Mouse (Mus musculus) activated CD4-positive, CD25-positive, alpha-beta regulatory T cell, adult 4 months (primary cell): Measurements from ENCODE around the gene Rab1a. TPM values are rescaled to one million over a fixed set of nuclear protein-coding genes. Genes with fewer than 3 reads are reported as not detected.
"Not testable (repeated sequence)": the region's sequence is repeated elsewhere in the genome, so short reads cannot be mapped to it uniquely, and the experiment has no call there.

ENCODE experiments used
- ATAC-seq: one replicate; pipeline ENCODE4 v1.8.0; 2017
- polyA plus RNA-seq, 2 experiments: library from polyadenylated mRNA; unstranded; fragments of 100-300 nt; shearing (Covaris generic); gene quantifications; one replicate each; pipeline ENCODE4 v1.2.1; 2017

Rab1a gene
- 100 to 1,000 TPM in 1 of 2 experiments, 10 to 100 TPM in 1; 98.6 to 135 TPM for polyA plus RNA-seq

DNA sequence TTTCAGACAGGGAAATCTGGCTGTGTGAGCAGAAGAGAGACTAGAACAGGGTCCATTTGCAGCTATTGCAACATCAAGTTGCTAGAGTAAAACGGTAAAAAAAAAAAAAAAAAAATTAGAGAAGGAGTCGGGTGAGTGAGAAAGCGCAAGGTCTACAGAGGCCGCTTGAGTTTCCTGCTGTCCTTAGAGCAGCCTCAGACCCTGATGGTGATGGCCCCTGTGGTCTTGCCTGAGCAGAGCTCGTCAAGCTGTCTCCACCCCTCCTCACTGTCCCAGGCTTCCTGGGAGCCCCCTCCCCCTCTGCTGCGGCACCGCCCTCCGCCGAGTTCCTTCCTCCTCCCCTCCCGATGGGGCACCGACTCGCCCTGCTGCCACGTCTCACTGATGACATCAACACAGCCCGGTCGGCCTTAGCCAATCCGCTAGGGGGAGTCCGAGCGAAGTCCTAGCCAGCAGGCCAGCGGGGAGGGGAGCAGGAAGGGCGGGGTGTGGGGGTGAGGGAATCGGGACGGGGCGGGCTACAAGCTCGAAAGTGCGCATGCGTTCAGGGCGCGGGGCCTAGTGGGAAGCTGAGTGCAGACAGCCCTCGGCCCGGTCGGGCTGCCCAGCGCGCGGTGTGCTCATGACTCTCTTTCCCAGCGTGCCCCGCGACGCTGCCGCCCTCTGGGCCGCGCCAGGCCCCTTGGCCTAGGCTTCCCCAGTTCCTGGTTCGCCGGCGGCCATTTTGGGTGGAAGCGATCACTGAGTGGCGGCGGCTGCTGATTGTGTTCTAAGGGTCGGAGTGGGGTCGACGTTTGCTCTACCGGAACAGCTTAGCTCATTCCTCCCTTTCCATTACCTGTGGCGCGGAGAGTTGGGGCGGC lies at the start of gene Rab1a:
Gene Rab1a, plus strand, starts transcription at position 720 of the 863 bp plus-strand sequence.
- ATAC-seq: peak; percentile 88

DNA sequence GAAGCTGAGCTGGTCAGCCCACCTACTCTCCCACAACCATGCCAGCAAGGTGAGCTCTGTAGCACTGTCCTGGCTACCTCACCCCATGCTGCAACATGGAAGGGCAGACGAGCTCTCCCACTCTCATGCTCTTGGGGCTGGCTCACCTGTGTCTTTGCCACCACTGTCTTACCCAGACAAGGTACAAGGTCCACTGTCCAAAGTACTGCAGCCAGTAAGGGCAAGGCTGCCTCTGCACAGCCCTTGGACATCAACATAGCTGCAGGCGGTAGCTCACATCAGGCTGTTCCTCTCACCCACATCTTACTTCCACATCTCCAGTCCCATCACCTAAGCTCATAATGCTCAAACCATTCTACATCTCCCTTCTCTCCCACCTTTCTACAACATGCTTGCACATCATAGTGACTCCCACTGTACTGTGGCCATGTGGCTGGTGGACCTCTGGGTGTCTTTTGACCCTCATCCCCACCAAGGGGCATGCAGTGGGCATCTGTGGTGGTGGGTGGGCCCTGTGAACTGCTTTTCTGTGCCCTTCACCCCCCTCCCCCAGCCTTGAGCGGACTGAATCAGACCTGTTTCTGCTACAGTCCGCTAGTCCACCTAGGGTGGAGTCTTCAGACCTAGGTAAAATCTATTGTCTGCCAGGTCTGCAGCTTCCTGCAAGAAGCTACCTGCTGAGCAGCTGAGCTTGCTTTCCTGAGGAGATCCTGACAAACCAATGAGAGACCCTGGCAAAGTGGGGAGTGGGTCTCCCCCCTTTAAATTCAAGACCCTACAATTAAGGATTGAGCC lies 48.9 kb upstream of the Rab1a start:
- no peak for ATAC-seq

DNA sequence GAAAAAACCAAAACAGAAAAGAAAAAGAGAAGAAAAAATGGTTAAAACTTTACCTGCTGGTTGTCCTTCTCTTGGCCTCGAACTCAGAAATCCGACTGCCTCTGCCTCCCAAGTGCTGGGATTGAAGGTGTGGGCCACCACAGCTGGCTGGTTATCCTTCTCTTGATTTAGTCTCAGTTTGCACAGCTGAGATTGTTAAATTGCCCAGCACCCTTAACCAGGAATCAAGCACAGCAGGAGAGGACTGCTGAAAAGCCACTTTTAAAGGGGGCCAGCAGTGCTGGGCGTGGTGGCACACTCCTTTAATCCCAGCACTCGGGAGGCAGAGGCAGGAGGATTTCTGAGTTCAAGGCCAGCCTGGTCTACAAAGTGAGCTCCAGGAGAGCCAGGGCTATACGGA lies 47.7 kb upstream of the Rab1a start:
- ATAC-seq: not testable (repeated sequence)

DNA sequence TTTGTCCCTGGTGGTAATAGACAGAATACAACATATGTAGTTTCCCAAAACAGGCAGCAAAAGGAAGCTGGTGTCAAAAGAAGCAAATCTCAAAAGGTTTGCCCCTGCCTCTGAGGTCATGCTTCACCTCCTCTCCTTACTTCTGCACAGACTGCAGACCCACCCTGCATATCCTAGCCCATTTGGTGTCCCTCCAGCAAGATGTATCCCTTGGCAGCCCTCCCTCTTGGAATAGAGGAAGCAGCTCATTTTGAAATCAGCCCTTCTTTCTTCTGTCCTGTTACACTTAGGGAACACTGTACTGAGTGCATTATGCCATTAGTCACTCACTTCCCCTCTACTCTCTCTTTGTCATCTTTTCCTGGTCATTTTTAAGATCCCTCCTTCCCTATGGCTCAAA lies 42.4 kb upstream of the Rab1a start:
- ATAC-seq: no peak

DNA sequence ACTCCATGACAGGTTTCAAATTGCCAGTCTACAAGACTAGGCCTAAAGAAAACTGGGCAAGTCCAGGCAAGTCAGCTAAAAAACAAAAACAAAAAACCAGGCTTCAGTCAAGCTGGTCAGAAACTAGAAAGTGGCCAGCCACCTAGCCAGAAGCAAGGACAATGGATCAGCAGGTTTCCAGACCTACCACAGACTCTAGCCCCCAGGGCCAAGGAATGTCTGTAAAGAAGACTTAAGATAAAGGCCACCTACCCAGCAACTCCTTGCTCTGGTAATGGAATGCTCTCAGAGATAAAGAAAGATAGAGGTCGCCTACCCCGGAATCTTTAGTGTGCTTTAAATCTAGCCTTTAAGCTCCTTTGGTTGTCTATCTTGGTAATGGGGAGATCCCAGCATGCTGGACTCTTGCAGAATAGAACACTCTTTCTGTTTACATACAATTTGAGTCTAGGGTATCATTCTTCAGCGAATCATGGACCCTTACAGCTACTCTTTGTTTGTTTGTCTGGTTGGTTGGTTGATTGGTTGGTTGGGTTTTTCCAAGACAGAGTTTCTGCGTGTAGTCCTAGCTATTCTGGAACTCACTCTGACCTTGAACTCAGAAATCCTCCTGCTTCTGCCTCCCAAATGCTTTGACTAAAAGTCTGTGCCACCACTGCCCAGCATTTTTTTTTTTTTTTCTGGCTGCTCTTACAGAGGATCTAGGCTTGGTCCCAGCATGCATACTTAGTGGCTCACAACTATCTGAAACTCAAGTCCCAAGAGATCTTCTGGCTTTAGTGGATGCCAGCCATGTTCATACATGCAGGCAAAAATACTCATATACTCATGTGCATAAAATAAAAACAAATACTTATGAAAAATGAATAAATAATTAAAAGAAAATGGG lies 36.0 kb upstream of the Rab1a start:
- no peak for ATAC-seq

DNA sequence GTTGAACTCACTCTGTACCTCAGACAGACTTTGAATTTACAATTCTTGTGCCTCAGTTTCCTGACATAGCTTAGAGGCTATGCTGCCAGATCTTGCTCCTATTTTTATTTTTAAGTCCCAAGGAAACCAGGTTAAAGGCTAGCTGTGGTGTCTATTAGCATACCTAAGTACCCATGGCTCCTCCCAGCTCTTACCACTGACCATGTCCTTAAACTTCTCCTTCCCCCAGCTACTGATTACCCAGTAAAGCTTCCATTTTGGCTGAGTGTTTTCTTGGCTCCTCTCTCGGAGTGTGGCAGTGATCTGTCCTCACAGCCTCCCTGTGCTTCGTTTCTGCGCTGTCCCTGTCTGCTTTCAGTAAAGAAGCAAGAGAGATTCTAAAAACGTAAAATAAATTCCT lies 35.2 kb upstream of the Rab1a start:
- ATAC-seq: no peak

DNA sequence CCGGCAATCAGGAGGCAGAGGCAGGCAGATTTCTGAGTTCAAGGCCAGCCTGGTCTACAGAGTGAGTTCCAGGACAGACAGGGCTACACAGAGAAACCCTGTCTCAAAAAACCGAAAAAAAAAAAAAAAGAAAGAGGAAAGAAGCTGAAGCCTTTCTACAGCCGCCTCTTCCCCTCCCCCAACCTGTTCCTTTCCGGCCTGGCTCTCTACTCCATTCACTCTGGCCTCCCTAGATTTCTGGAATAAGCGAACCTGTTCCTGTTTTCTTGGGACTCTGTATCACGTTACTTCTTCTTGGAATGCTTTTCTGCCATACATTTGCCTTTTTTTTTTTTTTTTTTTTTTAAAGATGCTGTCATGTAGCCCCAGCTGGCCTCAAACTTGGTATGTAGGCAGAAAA lies 34.8 kb upstream of the Rab1a start:
- not testable (repeated sequence) for ATAC-seq

DNA sequence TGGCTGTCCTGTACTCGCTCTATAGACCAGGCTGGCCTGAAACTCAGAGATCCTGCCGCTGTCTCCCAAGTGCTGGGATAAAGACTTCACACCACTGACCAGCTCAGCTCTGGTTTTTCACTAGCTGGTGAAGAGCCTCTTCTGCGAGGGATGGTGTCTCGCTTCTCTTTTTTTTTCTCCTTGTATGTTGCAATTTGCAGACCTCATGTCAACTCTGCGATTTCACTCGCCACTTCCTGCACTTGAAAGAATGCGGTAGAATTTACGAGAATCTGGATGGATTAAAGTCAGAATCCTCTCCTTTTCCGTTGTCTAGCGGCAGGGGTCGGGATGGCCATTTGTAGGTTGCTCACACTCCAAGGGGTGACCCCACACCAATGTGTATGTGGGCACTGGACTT lies 32.3 kb upstream of the Rab1a start:
- ATAC-seq: no peak

DNA sequence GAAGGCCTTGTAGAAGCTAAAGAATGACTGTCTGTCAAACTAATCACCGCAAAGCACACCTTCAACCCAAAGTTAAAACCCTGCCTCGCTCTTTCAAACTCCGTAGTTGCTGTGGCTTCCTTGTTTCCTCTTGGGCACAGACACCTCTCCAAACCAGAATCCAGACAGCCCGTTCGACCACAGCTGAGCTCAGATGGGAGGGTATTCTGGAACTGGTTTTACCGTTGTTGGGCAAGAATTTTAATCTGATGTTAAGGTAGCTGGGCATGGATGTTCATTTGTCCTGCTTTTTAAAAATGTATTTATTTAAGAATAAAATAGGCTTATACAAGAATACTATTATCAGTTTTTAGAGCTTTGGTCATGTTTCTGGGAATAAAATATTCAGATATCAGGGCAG lies 14.0 kb upstream of the Rab1a start:
- no peak for ATAC-seq

DNA sequence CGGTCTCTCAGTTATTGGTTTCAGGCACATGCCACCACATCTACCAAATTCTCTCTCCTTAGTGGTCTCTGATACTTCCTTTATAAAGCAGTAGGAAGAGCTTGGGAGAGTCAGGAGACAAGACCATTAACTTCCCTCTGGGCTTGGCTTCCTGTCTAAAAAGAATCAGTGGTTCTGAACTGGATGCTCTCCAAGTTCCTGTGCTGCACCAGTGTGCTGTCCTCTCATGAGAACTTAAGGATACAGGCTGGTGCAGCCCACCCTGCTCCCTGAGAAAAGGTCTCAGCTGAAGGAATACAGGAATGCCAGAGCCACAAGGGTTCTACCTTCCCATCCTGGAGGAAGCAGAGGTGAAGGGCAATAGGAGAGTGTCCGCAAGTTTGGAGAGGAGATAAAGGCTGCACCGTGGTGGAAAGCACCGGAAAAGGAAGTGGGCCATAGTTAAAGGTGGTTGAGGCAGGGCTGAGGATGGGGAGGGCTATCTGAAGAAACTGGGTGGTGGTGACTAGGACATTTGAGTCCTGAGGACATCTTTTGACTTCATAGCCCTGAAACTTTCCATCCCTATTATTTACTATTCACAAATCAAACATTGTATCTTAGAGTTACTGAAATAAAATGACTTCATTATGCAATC lies 8.0 kb upstream of the Rab1a start:
- no peak for ATAC-seq

DNA sequence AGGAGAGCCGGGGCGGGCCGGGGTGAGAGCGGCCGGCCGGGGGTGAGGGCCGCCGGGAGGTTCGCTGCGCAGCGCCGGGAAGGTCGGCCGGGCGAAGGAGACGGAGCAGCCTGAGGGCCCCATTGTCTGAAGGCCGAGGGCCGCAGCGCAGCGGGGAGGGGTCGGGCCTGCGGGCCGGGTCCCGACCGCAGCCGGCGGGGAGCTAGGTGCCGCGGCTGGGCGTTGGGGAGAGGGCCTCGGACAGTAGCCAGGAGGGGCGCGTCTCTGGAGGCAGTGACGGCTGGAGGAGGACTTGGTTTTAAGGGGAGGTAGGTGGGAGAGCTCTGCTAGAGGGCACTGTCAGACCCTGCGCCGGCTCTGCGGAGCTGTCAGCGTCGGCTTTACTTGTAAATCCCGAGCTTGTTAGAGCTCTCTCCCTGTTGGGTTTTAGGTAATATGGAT lies 449 bp downstream of the Rab1a start:
- ATAC-seq: no peak

DNA sequence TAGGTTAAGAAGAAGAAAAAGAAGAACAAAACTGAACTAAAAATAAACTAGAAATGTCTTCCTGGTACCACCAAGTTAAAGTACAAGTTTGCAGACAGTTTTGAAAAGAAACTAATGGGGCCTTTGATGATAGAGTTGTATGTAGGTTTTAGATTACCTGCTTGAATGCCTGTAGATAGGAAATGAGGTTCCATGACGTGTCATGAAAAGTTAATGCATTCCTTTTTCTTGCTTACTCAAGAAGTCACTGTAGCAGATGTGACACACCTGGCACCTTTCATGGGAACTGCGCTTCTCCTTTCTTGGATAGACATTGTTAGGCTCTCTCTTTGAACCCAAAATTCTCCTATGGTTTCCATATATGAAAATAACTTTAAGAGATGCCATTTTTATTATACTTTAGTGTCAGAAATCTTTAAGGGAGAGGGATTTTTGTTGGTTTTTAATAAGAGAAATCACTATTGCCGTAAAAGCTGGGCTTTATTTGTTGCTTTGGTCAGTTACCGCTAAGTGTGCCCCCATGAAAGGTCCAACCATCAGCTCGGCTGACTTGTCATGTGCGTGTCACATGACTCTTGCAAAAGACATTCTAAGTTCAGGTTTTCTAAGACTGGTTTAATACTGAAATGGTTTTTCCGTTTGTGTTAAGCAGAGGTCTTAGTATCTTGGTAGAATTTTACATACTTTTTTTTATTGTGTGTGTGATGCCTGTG lies 1.2 kb downstream of the Rab1a start:
- peak; percentile 9 for ATAC-seq

DNA sequence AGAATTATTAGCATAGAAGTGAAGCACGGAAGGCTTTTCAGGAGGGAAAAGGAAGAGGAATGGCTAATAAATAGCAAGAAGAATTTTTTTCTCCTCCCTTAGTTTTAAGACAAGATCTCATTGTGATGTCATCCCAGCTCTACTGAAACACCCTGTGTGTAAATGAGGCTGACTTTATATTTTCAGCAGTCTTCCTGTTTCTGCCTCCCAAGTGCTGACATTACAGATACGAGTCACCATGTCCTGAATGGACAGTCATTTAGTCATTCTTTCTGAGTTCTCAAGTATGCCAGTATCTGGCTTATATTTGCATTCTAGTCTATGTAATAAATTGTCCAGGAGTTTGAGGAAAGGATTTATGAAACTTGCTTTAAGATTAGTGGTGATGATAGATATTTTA lies 3.1 kb downstream of the Rab1a start:
- ATAC-seq: no peak

DNA sequence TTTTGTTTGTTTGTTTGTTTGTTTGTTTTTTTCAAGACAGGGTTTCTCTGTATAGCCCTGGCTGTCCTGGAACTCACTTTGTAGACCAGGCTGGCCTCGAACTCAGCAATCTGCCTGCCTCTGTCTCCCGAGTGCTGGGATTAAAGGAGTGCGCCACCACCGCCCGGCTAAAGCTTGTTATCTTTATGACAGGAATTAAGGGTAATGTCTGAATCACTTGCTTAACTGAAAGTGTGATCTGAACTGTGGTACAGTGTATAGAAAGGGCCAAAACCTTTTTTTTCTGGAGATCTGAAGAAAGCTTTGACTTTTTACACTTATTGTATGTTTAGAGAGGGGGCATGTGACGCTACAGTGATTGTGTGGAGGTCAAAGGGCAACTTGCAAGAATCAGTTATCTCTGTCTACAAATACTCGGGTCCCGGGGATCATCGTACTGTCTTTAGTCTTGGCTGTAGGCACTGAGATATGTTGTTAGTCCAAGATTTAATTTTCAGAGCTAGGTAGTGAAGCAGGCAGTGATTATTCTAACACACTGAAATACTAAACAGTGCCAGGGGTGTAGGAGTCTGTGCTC lies 3.7 kb downstream of the Rab1a start:
- ATAC-seq: no peak

DNA sequence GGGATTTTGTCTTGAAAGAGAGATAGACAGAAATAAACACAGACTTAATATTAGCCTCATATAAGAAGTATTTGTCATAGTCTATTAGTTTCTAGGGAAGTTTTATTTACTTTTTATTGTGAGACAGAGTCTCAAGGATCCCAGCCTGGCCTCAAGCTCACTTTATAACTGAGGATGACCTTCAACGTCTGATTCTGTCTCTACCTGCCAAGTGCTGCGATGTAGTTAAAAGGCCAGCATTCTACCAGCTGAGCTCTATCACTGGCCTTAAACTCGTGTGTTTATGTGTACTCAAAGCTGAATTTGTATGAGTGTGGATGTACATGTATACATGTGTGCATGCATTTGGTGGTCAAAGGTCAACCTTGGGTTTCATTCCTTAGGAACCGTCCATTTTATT lies 4.3 kb downstream of the Rab1a start:
- ATAC-seq: no peak

DNA sequence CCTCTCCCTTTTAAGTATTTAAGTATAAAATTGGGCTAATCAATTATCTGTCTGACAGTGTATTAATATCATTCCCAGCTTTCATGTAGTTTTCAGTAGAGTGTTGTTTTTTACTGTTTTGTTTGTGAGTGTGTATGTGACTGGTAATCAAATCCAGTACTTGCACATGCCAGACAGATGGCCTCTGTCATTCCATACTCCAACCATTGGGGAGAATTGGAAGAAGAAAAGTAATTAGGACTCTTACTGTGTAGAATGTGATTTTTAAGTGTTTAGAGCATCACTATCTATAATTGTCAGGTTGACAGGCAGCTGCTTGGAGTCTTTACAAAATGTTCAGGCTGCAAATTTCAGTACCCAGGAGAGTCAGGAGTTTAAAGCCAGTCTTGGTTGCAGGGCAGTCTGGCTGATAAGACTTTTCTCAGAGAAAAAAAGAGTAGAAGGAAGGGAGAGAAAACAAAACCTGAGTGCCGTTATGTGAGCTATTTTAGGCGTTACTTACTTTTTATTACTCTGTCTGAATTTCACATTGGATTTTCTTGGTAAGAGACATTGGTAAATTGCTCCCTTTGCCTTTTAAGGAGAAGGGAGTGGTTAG lies 5.5 kb downstream of the Rab1a start:
- ATAC-seq: no peak

DNA sequence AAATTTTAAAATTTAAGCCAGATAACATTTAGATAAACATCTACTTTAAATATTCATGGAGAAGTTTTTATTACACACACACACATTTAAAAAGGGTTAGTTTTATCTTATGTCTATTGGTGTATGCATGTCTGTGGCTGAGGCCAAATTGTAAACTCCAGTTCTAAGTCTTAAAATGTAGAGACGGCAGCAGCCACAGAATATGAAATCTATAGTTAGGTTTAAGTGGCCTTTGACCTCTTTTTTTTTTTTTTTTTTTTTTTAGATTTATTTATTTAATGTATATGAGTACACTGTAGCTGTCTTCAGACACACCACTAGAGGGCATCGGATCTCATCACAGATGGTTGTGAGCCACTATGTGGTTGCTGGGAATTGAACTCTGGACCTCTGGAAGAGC lies 6.4 kb downstream of the Rab1a start:
- ATAC-seq: no peak

DNA sequence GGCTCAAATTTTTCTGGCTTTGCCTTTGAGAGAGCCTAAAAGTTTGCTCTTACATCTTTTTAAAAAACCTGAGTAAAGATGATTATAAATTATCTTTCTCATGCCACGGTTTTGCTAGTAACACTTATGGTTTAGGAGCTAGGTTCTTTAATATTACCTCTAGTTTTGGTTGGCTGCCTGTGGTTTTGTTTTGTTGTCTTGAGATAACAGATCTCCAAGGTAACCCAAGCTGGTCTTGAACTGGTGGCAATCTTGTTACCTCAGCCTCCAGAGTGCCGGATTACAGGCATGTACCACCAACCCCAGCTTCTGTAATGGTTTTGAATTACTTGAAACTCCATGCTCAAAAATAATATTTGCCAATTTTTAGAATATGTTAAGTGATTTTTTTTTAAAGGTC lies 10.6 kb downstream of the Rab1a start:
- no peak for ATAC-seq

DNA sequence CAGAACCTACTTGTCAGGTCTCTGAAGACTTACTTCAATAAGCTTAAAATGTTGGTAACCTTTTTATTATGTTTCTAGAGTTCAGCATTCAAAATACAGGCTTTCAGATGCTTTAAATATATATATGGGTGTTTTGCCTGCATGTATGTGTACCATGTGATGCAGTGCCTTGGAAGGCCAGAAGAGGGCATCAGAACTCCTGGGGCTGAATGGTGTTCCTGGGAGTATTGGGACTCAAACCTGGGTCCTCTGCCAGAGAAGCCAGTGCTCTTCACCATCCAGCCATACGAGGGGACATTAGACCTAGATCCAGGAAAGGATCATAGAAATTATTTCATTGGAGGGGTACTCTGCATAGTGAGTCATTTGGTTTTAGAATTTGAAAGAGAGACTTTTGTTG lies 13.5 kb downstream of the Rab1a start:
- no peak for ATAC-seq

DNA sequence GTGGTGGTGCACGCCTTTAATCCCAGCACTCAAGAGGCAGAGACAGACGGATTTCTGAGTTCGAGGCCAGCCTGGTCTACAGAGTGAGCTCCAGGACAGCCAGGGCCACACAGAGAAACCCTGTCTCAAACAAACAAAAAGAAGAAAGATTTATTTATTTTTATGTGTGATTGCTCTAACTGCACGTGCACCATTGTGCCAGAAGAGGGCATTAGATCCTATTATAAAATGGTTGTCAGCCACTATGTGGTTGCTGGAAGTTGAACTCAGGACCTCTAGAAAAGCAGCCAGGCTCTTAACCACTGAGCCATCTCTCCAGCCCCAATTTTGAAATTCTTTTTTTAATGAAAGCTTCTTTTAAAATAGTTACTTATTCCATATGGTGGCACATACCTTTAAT lies 15.2 kb downstream of the Rab1a start:
- no peak for ATAC-seq

DNA sequence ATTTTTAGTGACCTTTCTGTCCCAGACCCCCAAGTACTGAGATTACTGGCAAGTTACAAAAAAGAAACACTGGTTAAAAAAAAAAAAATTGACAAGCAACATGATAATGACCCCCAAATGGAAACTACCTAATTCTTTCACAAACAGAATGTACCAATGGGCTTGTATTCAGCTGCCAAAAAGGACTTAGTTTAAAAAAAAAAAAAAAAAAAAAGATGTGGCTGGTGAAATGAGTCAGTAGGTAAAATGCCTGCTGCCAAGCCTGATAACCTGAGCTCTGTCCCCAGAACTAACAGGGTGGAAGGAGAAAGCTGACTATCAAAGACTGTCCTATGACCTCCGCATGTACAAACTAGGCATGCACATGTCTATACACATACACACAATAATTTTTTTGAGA lies 16.0 kb downstream of the Rab1a start:
- no peak for ATAC-seq
